Mouse (Mus musculus) kidney, adult 2 months (tissue): ENCODE results near the gene Pi4k2a. TPM values are rescaled to one million over a fixed set of nuclear protein-coding genes. Genes with fewer than 3 reads are reported as not detected.

Source experiments
- DNase-seq: peaks from one replicate; pipeline ENCODE4 v3.0.0; 2021
- H3K27ac ChIP-seq: fragments of 200-500 bp; 2 replicates; pipeline ENCODE4 v1.5.1; 2012; ENCODE audit warnings: low read depth, low read length, control low read depth, inconsistent platforms; ENCODE audit not compliant: insufficient read depth
- H3K27me3 ChIP-seq: fragments of 200-500 bp; replicated peaks from 2 replicates; pipeline ENCODE4 v1.6.1; 2012; ENCODE audit warnings: mild to moderate bottlenecking, moderate library complexity, low read length, inconsistent platforms; ENCODE audit not compliant: control insufficient read depth, insufficient read depth
- H3K36me3 ChIP-seq: fragments of 200-500 bp; 2 replicates; pipeline ENCODE4 v1.6.1; 2012; ENCODE audit warnings: mild to moderate bottlenecking, moderate library complexity, low read length, inconsistent platforms; ENCODE audit not compliant: control insufficient read depth, insufficient read depth
- H3K4me1 ChIP-seq: fragments of 200-500 bp; 2 replicates; pipeline ENCODE4 v1.6.1; 2011; ENCODE audit warnings: low read length; ENCODE audit not compliant: control insufficient read depth, insufficient read depth
- H3K4me3 ChIP-seq: fragments of 200-500 bp; 2 replicates; pipeline ENCODE4 v1.5.1; 2011; ENCODE audit warnings: mild to moderate bottlenecking, low read depth, low read length, control low read depth; ENCODE audit not compliant: insufficient read depth
- CTCF ChIP-seq: fragments of 200-500 bp; conservative IDR thresholded peaks from 2 replicates; pipeline ENCODE4 v1.5.1; 2011; ENCODE audit warnings: low read depth, mild to moderate bottlenecking, control low read depth, low read length, moderate library complexity, mixed read lengths; ENCODE audit not compliant: insufficient read depth, insufficient read length
- POLR2A ChIP-seq: fragments of 200-500 bp; IDR thresholded peaks from one replicate; pipeline ENCODE4 v1.6.1; 2011; ENCODE audit warnings: low read depth, low read length, control low read depth
- WGBS: fragments of 180-500 bp; shearing (Covaris S2); methylation state at CpG from one replicate; pipeline ENCODE4 v1.1.7; 2018; 5-methylcytosine and 5-hydroxymethylcytosine counted together
- polyA plus RNA-seq: library from polyadenylated mRNA; depleted of rRNA; stranded (reverse); fragments of >200 nt; gene quantifications from 2 replicates; pipeline ENCODE4 v1.2.3, GENCODE M21; 2012

The Pi4k2a gene
- polyA plus RNA-seq, 1 experiment = 41.7 TPM

- WGBS = 35% methylated on average over 6 of the region's 6 CpGs
- Histone ChIP-seq H3K27me3 (no peaks in the 10 kb centered on the region), H3K4me3 (no peak overlapping the region), H3K27ac (no peak overlapping the region), H3K36me3 (no peaks in the 10 kb centered on the region), H3K4me1 (peaks cover 10% of the 10 kb centered on the region)
- TF ChIP-seq CTCF (no peak), POLR2A (no peak)
- DNase-seq = no peak
Observed at GRCm38 (mm10) chr19:42144067-42144466, 53.8 kb downstream of the Pi4k2a start.

- Histone ChIP-seq H3K27me3 (no peaks in the 10 kb centered on the region), H3K27ac (0 out of 2 replicates have a peak overlapping the region, but pooled peaks have one; percentile 32), H3K4me1 (peaks cover 10% of the 10 kb centered on the region), H3K4me3 (no peak overlapping the region), H3K36me3 (no peaks in the 10 kb centered on the region)
- peak; percentile 92 for DNase-seq
- no peak for TF ChIP-seq POLR2A
- TF ChIP-seq CTCF = peak; percentile 68
- 27% methylated on average over 8 of the region's 8 CpGs for WGBS
Observed at GRCm38 (mm10) chr19:42144541-42145167, 54.4 kb downstream of the Pi4k2a start.

GRCm38 (mm10) chr19:42145210-42145609, 54.9 kb downstream of the Pi4k2a start:
- Histone ChIP-seq H3K36me3 (no peaks in the 10 kb centered on the region), H3K27ac (0 out of 2 replicates have a peak overlapping the region, but pooled peaks have one; percentile 32), H3K4me3 (no peak overlapping the region), H3K4me1 (peaks cover 10% of the 10 kb centered on the region), H3K27me3 (no peaks in the 10 kb centered on the region)
- no peak for TF ChIP-seq POLR2A
- TF ChIP-seq CTCF = no peak
- 59% methylated on average over 4 of the region's 4 CpGs for WGBS
- DNase-seq = no peak

- H3K4me1 ChIP-seq = peaks cover 10% of the 10 kb centered on the region
- WGBS = 93% methylated on average over 2 of the region's 2 CpGs
- no peaks in the 10 kb centered on the region for H3K36me3 ChIP-seq
- no peaks in the 10 kb centered on the region for H3K27me3 ChIP-seq
- TF ChIP-seq POLR2A (no peak), CTCF (no peak)
- DNase-seq = no peak
- H3K4me3 ChIP-seq = no peak overlapping the region
- peak overlapping the region; percentile 69; the same call in 1 of the 2 replicates for H3K27ac ChIP-seq
Observed at GRCm38 (mm10) chr19:42145731-42146130, 55.5 kb downstream of the Pi4k2a start.

- peak overlapping the region; percentile 69 for H3K27ac ChIP-seq
- no peaks in the 10 kb centered on the region for H3K36me3 ChIP-seq
- no peaks in the 10 kb centered on the region for H3K27me3 ChIP-seq
- 80% methylated on average over 9 of the region's 9 CpGs for WGBS
- H3K4me1 ChIP-seq = peaks cover 10% of the 10 kb centered on the region
- peak overlapping the region; percentile 76; the same call in 1 of the 2 replicates for H3K4me3 ChIP-seq
- DNase-seq = peak; percentile 62
- no peak for TF ChIP-seq POLR2A
- TF ChIP-seq CTCF = no peak
Observed at GRCm38 (mm10) chr19:42146276-42147010, 56.2 kb downstream of the Pi4k2a start.

GRCm38 (mm10) chr19:42147170-42147768, 57.0 kb downstream of the Pi4k2a start, which contains the start of gene Marveld1:
TSS of gene Marveld1 (plus strand) at chr19:42147400.
- peak; percentile 82 for DNase-seq
- Histone ChIP-seq H3K36me3 (no peaks in the 10 kb centered on the region), H3K27ac (peak within 1 kb of the TSS; percentile 75), H3K27me3 (no peaks in the 10 kb centered on the region), H3K4me3 (peak within 1 kb of the TSS; percentile 76), H3K4me1 (peaks cover 10% of the 10 kb centered on the region)
- 0 out of 2 replicates have a peak, but pooled peaks have one; percentile 4 for TF ChIP-seq CTCF
- TF ChIP-seq POLR2A = peak; percentile 75
- 3% methylated on average over 35 of the region's 57 CpGs for WGBS
